Mouse (Mus musculus): ENCODE measurements around the gene Vmn1r4.

The Vmn1r4 gene

GRCm38 (mm10) chr6:56923726-56924707, at the start of gene Vmn1r4, which contains the start of gene Nt5c3:
Gene Vmn1r4 (plus strand): TSS chr6:56924015.
Gene Nt5c3 (minus strand): TSS chr6:56923932.
- DNase-seq (ENCODE audit: low spot score), result peak; percentile 97

GRCm38 (mm10) chr6:56876870-56877269, 46.9 kb upstream of the Vmn1r4 start:
- no peak for DNase-seq (ENCODE audit: low spot score)

GRCm38 (mm10) chr6:56877985-56878384, 45.8 kb upstream of the Vmn1r4 start:
- no peak for DNase-seq (ENCODE audit: low spot score)

- DNase-seq (ENCODE audit: low spot score), result no peak
Observed at GRCm38 (mm10) chr6:56879352-56879955, 44.4 kb upstream of the Vmn1r4 start.

GRCm38 (mm10) chr6:56888561-56888960, 35.3 kb upstream of the Vmn1r4 start:
- no peak for DNase-seq (ENCODE audit: low spot score)

GRCm38 (mm10) chr6:56890762-56891161, 33.1 kb upstream of the Vmn1r4 start:
- no peak for DNase-seq (ENCODE audit: low spot score)

GRCm38 (mm10) chr6:56899601-56900000, 24.2 kb upstream of the Vmn1r4 start:
- DNase-seq (ENCODE audit: low spot score), result no peak

- no peak for DNase-seq (ENCODE audit: low spot score)
Observed at GRCm38 (mm10) chr6:56901336-56901735, 22.5 kb upstream of the Vmn1r4 start.

- DNase-seq (ENCODE audit: low spot score), result peak; percentile 71
Observed at GRCm38 (mm10) chr6:56901824-56902386, 21.9 kb upstream of the Vmn1r4 start.

GRCm38 (mm10) chr6:56902606-56903520, 21.0 kb upstream of the Vmn1r4 start:
- peak; percentile 85 for DNase-seq (ENCODE audit: low spot score)

GRCm38 (mm10) chr6:56903831-56904230, 20.0 kb upstream of the Vmn1r4 start:
- DNase-seq (ENCODE audit: low spot score), result no peak

GRCm38 (mm10) chr6:56904330-56904729, 19.5 kb upstream of the Vmn1r4 start:
- DNase-seq (ENCODE audit: low spot score), result no peak

GRCm38 (mm10) chr6:56904982-56905381, 18.8 kb upstream of the Vmn1r4 start:
- DNase-seq (ENCODE audit: low spot score), result no peak

GRCm38 (mm10) chr6:56905486-56905885, 18.3 kb upstream of the Vmn1r4 start:
- DNase-seq (ENCODE audit: low spot score), result no peak

GRCm38 (mm10) chr6:56906121-56906846, 17.5 kb upstream of the Vmn1r4 start:
- DNase-seq (ENCODE audit: low spot score), result no peak

GRCm38 (mm10) chr6:56907973-56908372, 15.8 kb upstream of the Vmn1r4 start:
- no peak for DNase-seq (ENCODE audit: low spot score)

- no peak for DNase-seq (ENCODE audit: low spot score)
Observed at GRCm38 (mm10) chr6:56908397-56908796, 15.4 kb upstream of the Vmn1r4 start.

- DNase-seq (ENCODE audit: low spot score), result no peak
Observed at GRCm38 (mm10) chr6:56908912-56909311, 14.9 kb upstream of the Vmn1r4 start.

GRCm38 (mm10) chr6:56910910-56911309, 12.9 kb upstream of the Vmn1r4 start:
- peak; percentile 74 for DNase-seq (ENCODE audit: low spot score)

GRCm38 (mm10) chr6:56913092-56913858, 10.5 kb upstream of the Vmn1r4 start:
- DNase-seq (ENCODE audit: low spot score), result no peak
